Mouse (Mus musculus) MEL (cell line): Measurements from ENCODE around the gene Abhd15.

Experiments used
- CTCF ChIP-seq, 3 experiments: IDR thresholded peaks in 2 of 3; conservative IDR thresholded peaks in 1 of 3; 2 replicates each; pipeline ENCODE4 v1.5.1; 2011 to 2012; ENCODE audit warnings: low read length in 3 of 3, low read depth in 2 of 3, mild to moderate bottlenecking in 2 of 3, improper control_type of control experiment in 1 of 3, inconsistent platforms in 1 of 3, mixed read lengths in 1 of 3, moderate library complexity in 1 of 3; ENCODE audit not compliant: control insufficient read depth in 1 of 3, insufficient read depth in 1 of 3, poor library complexity in 1 of 3, severe bottlenecking in 1 of 3
- POLR2A ChIP-seq, 2 experiments: IDR thresholded peaks; 2 replicates each; pipeline ENCODE4 v1.6.1; 2011 to 2012; ENCODE audit warnings: low read length in 2 of 2, mild to moderate bottlenecking in 2 of 2, control low read depth in 1 of 2, improper control_type of control experiment in 1 of 2, low read depth in 1 of 2, moderate library complexity in 1 of 2; ENCODE audit not compliant: control insufficient read depth in 1 of 2, insufficient read depth in 1 of 2, poor library complexity in 1 of 2
- TBP ChIP-seq: IDR thresholded peaks from 2 replicates; pipeline ENCODE4 v1.8.0; 2011; ENCODE audit warnings: low read depth, low read length, improper control_type of control experiment
- TCF12 ChIP-seq: IDR thresholded peaks from 2 replicates; pipeline ENCODE4 v1.6.1; 2014; ENCODE audit warnings: low read depth, mild to moderate bottlenecking, inconsistent platforms, low read length, improper control_type of control experiment, moderate library complexity

DNA sequence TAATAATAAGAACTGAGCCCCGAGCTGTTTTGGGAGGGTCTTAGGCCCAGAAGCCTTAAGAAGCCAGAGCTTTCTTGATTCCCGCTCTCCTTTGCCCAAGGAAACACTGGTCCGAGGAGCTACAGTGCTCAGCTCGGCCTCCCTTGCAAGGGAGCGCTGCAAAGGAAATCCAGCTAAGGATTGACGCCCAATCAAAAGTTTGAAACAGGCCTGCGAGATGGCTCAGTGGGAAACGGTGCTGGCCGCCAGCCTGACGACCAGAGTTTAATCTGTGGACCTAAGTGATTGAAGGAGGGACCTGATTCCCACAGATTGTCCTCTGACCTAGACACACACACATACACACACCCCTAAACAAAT lies 1.1 kb upstream of the Abhd15 start:
- no peak for TF ChIP-seq TCF12
- no peak for TF ChIP-seq CTCF (IDR thresholded peaks at IDR 0.05 in 2 of 3, conservative IDR thresholded peaks at IDR 0.05 in 1 of 3; ENCODE audit: control insufficient read depth in 1 of 3, insufficient read depth in 1 of 3, low read depth in 2 of 3, low read length in 3 of 3, poor library complexity in 1 of 3, severe bottlenecking in 1 of 3)
- no peak; the same call in 1 of the 2 replicates for TF ChIP-seq TBP
- no peak for TF ChIP-seq POLR2A (IDR thresholded peaks at IDR 0.05; ENCODE audit: control insufficient read depth in 1 of 2, insufficient read depth in 1 of 2, low read depth in 1 of 2, low read length in 2 of 2, poor library complexity in 1 of 2)
